Mouse (Mus musculus): ENCODE results near the gene Teddm2.

DNA sequence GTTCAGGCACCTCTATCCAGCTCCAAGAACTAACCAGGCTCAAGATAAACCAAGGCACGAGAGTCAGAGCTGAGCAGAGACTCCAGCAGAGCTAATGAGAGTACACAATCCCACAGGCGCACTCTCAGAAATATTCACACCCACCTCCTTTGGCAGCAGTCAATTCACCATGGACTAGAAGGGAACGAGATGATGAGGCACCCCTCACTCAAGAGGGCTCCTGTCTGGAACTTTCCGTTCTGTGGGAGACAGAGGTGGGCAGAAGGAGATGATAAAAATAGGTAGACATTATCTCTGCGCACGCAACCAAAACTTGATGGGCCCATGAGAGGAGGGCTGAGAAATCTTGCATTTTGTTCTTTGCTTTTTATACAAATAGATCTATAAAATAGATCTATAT lies 26.0 kb downstream of the Teddm2 start, which contains the start of gene Teddm1b:
- TF ChIP-seq CTCF (IDR thresholded peaks at IDR 0.05; ENCODE audit: low read depth) (no peak), EP300 (IDR thresholded peaks at IDR 0.05; ENCODE audit: low read depth) (no peak)

Data from heart, postnatal 0 days (tissue).